Mouse (Mus musculus): ENCODE data around the gene Mrpl44. TPM values are rescaled to one million over a fixed set of nuclear protein-coding genes. Genes with fewer than 3 reads are reported as not detected.

Mrpl44 gene
- 10 to 100 TPM; 61.5 to 66.6 TPM for total RNA-seq (2021)
- polyA plus RNA-seq (2012; rRNA removed), result 29.4 and 34.1 TPM in 2 replicates
- long read RNA-seq, transcript Mrpl44-201 (4 exons, 1,424 nt), result major isoform, 53 of 71 reads
- long read RNA-seq, partial matches to known transcripts, result 18 of 71 reads
- long read RNA-seq, other reads (novel, unspliced or antisense), result 0 of 71 reads

DNA sequence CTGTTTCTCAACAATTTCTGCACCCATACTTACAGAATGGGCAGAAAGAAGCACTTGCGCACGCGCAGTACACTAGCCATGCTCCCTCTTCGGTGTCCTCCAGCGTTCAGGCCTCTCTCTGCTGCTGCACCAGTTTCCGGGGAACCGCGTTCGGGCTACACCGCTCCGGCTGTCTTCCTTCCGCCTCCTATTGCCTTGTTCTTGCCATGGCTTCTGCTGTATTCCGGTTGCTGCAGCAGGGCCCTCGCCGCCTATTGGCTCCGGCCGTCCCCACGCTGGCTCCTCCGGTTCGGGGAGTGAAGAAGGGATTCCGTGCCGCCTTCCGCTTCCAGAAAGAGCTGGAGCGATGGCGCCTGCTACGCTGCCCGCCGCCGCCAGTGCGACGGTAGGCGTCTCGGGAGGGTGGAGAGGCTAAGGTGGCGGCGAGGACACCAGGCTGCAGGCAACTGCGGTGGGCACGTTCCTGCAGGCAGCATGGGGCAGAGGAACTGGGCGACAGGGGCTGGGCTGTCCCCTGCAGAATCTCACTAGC lies at the start of gene Mrpl44, which contains the start of gene Wdfy1:
Mrpl44 (plus strand) TSS at position 92 of the 532 bp plus-strand sequence.
Wdfy1 (minus strand) TSS at position 217 of the 532 bp plus-strand sequence.
- TF ChIP-seq CTCF (IDR thresholded peaks at IDR 0.05) (peak; percentile 32; the same call in 1 of the 2 replicates), EP300 (IDR thresholded peaks at IDR 0.05; ENCODE audit: insufficient read depth, low read depth, low read length) (peak; percentile 91), POLR2A (IDR thresholded peaks at IDR 0.05; ENCODE audit: insufficient read depth, low read depth, low read length) (peak; percentile 75)
- Histone ChIP-seq H3K27me3 (ENCODE audit: control insufficient read depth, insufficient read depth, low read length) (no peaks in the 10 kb centered on the region), H3K27ac (peak within 1 kb of the TSS; percentile 76), H3K4me1 (ENCODE audit: control insufficient read depth, insufficient read depth, low read length) (no peaks in the 10 kb centered on the region), H3K79me2 (replicated peaks; ENCODE audit: control insufficient read depth, insufficient read depth, low read length) (no peaks in the 10 kb centered on the region), H3K36me3 (ENCODE audit: control insufficient read depth, insufficient read depth, low read length) (peaks cover 4% of the 10 kb centered on the region), H3K9ac (ENCODE audit: low read depth, low read length) (peak within 1 kb of the TSS; percentile 91), H3K4me3 (peak within 1 kb of the TSS; percentile 85)
- intact Hi-C loops (cut with DNase I), result loop anchor here (2.0 to 5.0 kb wide), 3 partner anchors 13 to 1287 kb away; partner anchors contain the start of gene Farsb
- peak; percentile 97 to 100 for DNase-seq
- WGBS, result under 1% methylated on average over 38 of the region's 38 CpGs

DNA sequence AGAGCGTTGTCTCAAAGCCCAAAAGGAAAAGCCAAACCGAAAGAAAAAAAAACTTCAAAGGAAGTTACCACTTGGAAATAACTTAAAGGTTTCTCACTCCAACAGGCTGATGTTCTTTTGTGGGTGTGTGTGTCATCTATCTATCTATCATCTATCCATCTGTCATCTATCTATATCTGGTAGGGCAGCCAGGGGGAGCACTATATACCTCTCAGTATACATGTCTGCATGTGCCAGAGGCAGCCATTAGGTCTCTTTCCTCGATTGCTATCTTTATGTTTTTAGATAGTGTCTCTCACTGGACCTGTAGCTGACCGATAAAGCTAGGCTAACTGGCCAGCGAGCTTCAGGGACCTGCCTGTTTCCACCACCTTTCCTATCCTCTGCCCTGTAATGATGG lies 41.0 kb upstream of the Mrpl44 start:
- no peaks in the 10 kb centered on the region for H3K4me1 ChIP-seq (ENCODE audit: control insufficient read depth, insufficient read depth, low read length)
- no peak overlapping the region for H3K27ac ChIP-seq
- intact Hi-C loops (cut with DNase I), result no loop called here
- DNase-seq, result no peak
- H3K36me3 ChIP-seq (ENCODE audit: control insufficient read depth, insufficient read depth, low read length), result no peaks in the 10 kb centered on the region
- H3K27me3 ChIP-seq (ENCODE audit: control insufficient read depth, insufficient read depth, low read length), result no peaks in the 10 kb centered on the region
- no peaks in the 10 kb centered on the region for H3K79me2 ChIP-seq (replicated peaks; ENCODE audit: control insufficient read depth, insufficient read depth, low read length)
- H3K9ac ChIP-seq (ENCODE audit: low read depth, low read length), result no peak overlapping the region
- WGBS, result 75% methylated on average over 5 of the region's 5 CpGs
- no peak overlapping the region for H3K4me3 ChIP-seq
- peak; percentile 28; the same call in 1 of the 2 replicates for TF ChIP-seq CTCF (IDR thresholded peaks at IDR 0.05)
- no peak for TF ChIP-seq POLR2A (IDR thresholded peaks at IDR 0.05; ENCODE audit: insufficient read depth, low read depth, low read length)

DNA sequence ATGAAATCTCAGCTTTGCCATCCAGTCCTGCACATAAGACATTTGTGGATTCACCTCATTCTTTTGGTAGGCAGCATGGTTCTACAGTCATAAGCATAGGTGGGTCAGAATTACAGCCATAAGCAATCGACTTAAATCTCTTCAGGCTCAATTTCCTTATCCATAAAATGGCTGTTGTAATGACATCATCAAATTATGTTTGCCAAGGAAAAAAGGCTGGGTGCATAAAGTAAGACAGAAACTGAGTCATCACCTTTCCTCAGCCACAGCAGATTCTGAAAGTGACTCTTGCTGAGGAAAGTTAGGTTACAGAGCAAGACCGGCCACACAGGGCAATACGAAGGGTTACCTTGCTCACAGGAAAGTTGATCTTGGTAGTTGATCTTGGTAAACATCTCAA lies 39.4 kb upstream of the Mrpl44 start:
- H3K27ac ChIP-seq, result no peak overlapping the region
- no peak for TF ChIP-seq CTCF (IDR thresholded peaks at IDR 0.05)
- TF ChIP-seq POLR2A (IDR thresholded peaks at IDR 0.05; ENCODE audit: insufficient read depth, low read depth, low read length), result no peak
- TF ChIP-seq EP300 (IDR thresholded peaks at IDR 0.05; ENCODE audit: insufficient read depth, low read depth, low read length), result no peak
- 87% methylated on average over 3 of the region's 3 CpGs for WGBS
- H3K36me3 ChIP-seq (ENCODE audit: control insufficient read depth, insufficient read depth, low read length), result no peaks in the 10 kb centered on the region
- intact Hi-C loops (cut with DNase I), result no loop called here
- no peaks in the 10 kb centered on the region for H3K27me3 ChIP-seq (ENCODE audit: control insufficient read depth, insufficient read depth, low read length)
- DNase-seq, result no peak
- no peak overlapping the region for H3K9ac ChIP-seq (ENCODE audit: low read depth, low read length)
- no peak overlapping the region for H3K4me3 ChIP-seq
- no peaks in the 10 kb centered on the region for H3K79me2 ChIP-seq (replicated peaks; ENCODE audit: control insufficient read depth, insufficient read depth, low read length)
- H3K4me1 ChIP-seq (ENCODE audit: control insufficient read depth, insufficient read depth, low read length), result peaks cover 4% of the 10 kb centered on the region; the same call in 1 of the 2 replicates

DNA sequence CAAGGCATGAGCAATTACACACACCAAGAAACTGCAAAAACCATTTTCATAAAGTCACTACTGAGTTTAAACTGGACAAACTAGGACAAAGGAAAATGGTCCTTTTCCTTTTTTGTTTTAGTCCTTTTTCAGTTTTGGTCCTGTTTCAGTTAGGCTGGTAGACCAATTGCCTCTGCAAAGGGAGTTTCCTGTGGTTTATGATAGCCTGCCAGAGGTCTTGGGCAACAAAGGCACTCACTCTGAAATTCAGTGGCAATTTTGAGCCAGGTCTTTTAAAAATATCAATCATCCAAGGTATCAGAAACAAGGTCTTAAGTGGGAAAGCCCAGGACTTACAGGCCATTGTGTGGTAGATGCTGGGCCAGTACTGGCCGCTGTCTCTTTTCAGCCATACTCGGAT lies 36.1 kb upstream of the Mrpl44 start:
- TF ChIP-seq CTCF (IDR thresholded peaks at IDR 0.05) (no peak), EP300 (IDR thresholded peaks at IDR 0.05; ENCODE audit: insufficient read depth, low read depth, low read length) (no peak), POLR2A (IDR thresholded peaks at IDR 0.05; ENCODE audit: insufficient read depth, low read depth, low read length) (no peak)
- DNase-seq, result no peak
- intact Hi-C loops (cut with DNase I), result no loop called here
- Histone ChIP-seq H3K79me2 (replicated peaks; ENCODE audit: control insufficient read depth, insufficient read depth, low read length) (no peaks in the 10 kb centered on the region), H3K27me3 (ENCODE audit: control insufficient read depth, insufficient read depth, low read length) (no peaks in the 10 kb centered on the region), H3K36me3 (ENCODE audit: control insufficient read depth, insufficient read depth, low read length) (no peaks in the 10 kb centered on the region), H3K4me1 (ENCODE audit: control insufficient read depth, insufficient read depth, low read length) (peaks cover 4% of the 10 kb centered on the region; the same call in 1 of the 2 replicates), H3K4me3 (no peak overlapping the region), H3K9ac (ENCODE audit: low read depth, low read length) (no peak overlapping the region), H3K27ac (no peak overlapping the region)
- WGBS, result 90% methylated on average over 2 of the region's 2 CpGs

DNA sequence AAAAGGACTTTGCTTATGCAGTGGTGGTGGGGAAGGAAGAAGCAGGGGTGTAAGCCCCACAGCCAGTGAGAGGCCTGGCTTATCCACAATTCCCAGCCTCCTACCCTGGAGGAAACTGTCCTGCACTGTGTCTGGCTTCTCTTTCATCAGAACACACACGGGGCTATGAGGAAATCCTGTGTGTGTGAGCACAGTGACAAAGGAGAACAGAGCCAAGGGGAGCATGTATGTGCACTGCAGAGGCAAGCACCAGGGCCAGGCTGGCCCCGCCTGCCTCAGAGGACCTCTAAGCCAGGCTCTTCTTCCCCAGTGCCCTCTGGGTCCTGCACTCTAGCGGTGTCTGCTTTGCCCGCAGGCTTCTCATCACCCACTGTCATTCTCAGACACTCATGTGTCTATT lies 34.8 kb upstream of the Mrpl44 start:
- no peaks in the 10 kb centered on the region for H3K27me3 ChIP-seq (ENCODE audit: control insufficient read depth, insufficient read depth, low read length)
- intact Hi-C loops (cut with DNase I), result no loop called here
- H3K79me2 ChIP-seq (replicated peaks; ENCODE audit: control insufficient read depth, insufficient read depth, low read length), result no peaks in the 10 kb centered on the region
- WGBS, result 38% methylated on average over 4 of the region's 4 CpGs
- H3K36me3 ChIP-seq (ENCODE audit: control insufficient read depth, insufficient read depth, low read length), result no peaks in the 10 kb centered on the region
- TF ChIP-seq EP300 (IDR thresholded peaks at IDR 0.05; ENCODE audit: insufficient read depth, low read depth, low read length), result no peak
- TF ChIP-seq CTCF (IDR thresholded peaks at IDR 0.05), result no peak
- no peak for TF ChIP-seq POLR2A (IDR thresholded peaks at IDR 0.05; ENCODE audit: insufficient read depth, low read depth, low read length)
- DNase-seq, result no peak
- peak overlapping the region; percentile 31; the same call in 1 of the 2 replicates for H3K27ac ChIP-seq
- H3K4me1 ChIP-seq (ENCODE audit: control insufficient read depth, insufficient read depth, low read length), result peaks cover 4% of the 10 kb centered on the region; the same call in 1 of the 2 replicates
- H3K9ac ChIP-seq (ENCODE audit: low read depth, low read length), result no peak overlapping the region
- no peak overlapping the region for H3K4me3 ChIP-seq

DNA sequence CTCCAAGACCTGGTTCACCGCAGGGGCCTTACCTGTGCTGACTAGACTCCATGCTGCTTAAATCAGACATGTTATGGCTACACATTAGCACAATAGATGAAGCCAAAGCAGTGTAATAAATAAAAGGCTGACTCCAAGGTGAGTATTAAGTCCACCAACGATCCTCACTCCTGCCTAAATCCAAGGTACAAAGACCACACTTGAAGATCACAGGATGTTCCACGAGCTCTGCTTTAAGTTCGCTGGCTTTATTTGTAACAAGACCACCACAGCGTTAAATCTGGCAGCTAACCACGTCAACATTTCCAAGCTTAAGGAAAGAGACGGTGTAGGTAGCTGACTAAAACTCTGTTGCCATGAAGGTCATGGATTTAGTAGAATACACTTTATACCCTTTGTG lies 32.9 kb upstream of the Mrpl44 start:
- 95% methylated on average over 7 of the region's 7 CpGs for WGBS
- TF ChIP-seq EP300 (IDR thresholded peaks at IDR 0.05; ENCODE audit: insufficient read depth, low read depth, low read length), result no peak
- no peak for TF ChIP-seq POLR2A (IDR thresholded peaks at IDR 0.05; ENCODE audit: insufficient read depth, low read depth, low read length)
- no peak for TF ChIP-seq CTCF (IDR thresholded peaks at IDR 0.05)
- no peak overlapping the region for H3K27ac ChIP-seq
- no peaks in the 10 kb centered on the region for H3K27me3 ChIP-seq (ENCODE audit: control insufficient read depth, insufficient read depth, low read length)
- no peaks in the 10 kb centered on the region for H3K79me2 ChIP-seq (replicated peaks; ENCODE audit: control insufficient read depth, insufficient read depth, low read length)
- H3K36me3 ChIP-seq (ENCODE audit: control insufficient read depth, insufficient read depth, low read length), result no peaks in the 10 kb centered on the region
- no peak overlapping the region for H3K9ac ChIP-seq (ENCODE audit: low read depth, low read length)
- intact Hi-C loops (cut with DNase I), result no loop called here
- DNase-seq, result no peak
- no peak overlapping the region for H3K4me3 ChIP-seq
- H3K4me1 ChIP-seq (ENCODE audit: control insufficient read depth, insufficient read depth, low read length), result peaks cover 6% of the 10 kb centered on the region; the same call in 1 of the 2 replicates

Measured in heart, adult 2 months (tissue).